Mouse (Mus musculus) kidney, adult 9 months (tissue): ENCODE results near the gene Mad1l1.

Source experiments
- DNase-seq: peaks from one replicate; pipeline ENCODE4 v3.0.0; 2022

Mad1l1 gene

GRCm38 (mm10) chr5:140324058-140324457 lies 2.7 kb upstream of the Mad1l1 start:
- no peak for DNase-seq

GRCm38 (mm10) chr5:140321756-140322575 lies 614 bp upstream of the Mad1l1 start:
- peak; percentile 20 for DNase-seq

DNA sequence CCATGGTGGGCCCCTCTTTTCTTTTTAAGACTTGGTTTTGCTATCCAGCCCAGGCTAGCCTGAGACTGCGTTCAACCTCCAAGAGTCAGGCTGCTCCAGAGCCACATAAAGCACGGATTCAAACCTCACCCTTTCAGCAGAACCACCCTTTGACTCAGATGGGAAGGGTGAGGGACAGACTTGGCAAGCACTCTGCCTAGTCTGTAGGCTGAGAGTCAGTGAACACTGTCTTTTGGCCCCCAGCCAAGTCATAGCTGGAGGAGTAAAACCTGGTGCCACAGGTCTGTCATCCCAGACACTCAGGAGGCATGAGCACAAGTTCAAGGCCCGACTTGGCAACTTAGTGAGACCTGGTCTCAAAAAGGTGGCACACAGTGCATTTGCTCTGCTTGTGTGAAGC lies 4.6 kb downstream of the Mad1l1 start:
- DNase-seq: no peak

- no peak for DNase-seq
Observed at GRCm38 (mm10) chr5:140307602-140308001, 13.8 kb downstream of the Mad1l1 start.

DNA sequence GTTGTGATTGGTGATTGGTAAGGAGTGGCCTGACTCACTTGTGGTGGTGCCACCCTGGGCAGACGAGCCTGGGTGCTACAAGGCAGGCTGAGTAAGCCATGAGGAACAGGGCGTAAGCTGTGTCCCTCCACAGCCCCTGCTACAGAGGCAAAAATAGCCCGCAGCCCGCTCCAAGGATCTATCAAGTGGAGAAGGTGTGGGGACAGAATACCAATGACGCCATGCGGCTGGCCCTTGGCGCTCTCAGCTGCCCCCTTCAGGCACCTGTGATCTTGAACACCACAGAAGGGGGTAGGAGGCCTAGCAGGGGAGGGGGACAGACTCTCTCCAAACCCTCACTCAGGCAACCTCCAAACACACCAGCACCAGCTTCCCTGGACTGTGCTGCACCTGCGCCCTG lies 15.3 kb downstream of the Mad1l1 start:
- no peak for DNase-seq

DNA sequence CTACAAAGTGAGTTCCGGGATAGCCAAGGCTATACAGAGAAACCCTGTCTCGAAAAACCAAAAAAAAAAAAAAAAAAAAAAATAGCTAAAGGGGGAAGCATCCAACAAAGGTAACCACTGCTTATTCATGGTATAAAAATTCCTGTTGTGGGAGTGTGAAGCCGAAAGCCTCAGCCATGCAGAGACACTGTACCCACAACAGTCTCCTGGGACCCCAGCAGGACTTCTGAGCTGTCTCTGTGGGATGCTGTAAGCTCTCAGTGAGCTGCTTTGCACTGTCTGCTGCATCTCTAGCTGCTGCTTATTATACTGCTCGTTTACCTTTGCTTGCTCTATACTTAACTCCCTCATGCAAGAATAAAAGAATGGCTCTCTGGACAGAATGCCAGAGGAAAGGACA lies 23.1 kb downstream of the Mad1l1 start:
- DNase-seq: no peak

DNA sequence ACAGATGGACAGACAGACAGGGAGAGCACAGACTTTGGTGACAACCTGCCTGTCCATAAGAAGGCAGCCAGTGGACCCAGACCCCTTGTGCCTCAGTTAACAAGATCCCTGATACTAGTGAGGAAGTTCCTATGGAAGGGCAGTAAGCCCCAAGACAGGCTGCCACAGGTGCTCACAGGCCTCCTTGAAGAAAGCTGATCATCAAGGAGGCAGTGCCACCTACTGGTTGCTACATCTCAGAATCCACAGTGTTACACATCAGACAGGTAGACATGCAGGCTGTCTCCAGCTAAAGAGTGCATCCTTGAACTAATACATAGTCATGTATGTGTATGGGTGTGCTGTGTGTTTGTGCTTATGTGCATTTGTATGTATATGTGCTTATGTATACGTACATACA lies 29.2 kb downstream of the Mad1l1 start:
- DNase-seq: peak; percentile 80

- peak; percentile 78 for DNase-seq
Observed at GRCm38 (mm10) chr5:140289161-140289560, 32.2 kb downstream of the Mad1l1 start.

- DNase-seq: no peak
Observed at GRCm38 (mm10) chr5:140288287-140288686, 33.1 kb downstream of the Mad1l1 start.

DNA sequence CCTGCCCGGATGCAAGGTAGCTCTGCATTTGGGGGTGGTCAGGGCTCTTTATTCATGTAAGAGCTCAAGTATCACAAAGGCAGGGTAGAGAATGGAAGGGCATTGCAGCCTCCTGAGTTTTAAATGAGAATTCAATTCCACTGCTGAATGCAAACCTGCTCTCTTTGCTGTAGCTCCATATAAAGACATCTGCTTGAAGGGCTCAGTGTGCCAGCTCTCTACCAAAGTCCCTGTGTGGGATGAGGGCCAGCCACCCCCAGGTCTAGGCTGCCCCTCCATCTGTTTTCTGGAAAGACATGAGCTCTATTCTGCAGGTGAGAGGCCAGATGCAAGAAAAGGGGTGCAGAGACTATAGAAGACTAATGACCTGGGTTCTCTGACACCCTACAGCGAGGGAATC lies 36.6 kb downstream of the Mad1l1 start:
- no peak for DNase-seq

DNA sequence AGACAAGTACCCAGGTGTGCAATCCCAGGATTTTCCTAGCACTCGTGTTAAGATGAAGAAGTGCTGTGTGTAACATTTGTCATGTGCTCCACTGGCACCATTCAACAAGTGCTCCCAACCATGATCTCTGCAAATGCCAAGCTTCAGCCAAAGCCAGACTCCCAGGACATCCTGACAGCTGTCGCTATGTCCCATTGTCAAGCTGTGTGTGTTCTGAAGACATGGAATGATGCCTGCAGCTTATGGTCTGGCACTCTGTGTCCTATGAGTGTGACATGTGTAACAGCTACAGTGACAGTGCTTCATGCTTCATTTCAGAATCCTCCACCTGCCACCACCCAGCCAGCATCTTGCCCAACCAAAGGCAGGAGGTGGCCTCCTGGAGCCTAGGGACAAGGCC lies 37.3 kb downstream of the Mad1l1 start:
- DNase-seq: no peak

- no peak for DNase-seq
Observed at GRCm38 (mm10) chr5:140282900-140283299, 38.5 kb downstream of the Mad1l1 start.

- DNase-seq: peak; percentile 88
Observed at GRCm38 (mm10) chr5:140282376-140282775, 39.0 kb downstream of the Mad1l1 start.

DNA sequence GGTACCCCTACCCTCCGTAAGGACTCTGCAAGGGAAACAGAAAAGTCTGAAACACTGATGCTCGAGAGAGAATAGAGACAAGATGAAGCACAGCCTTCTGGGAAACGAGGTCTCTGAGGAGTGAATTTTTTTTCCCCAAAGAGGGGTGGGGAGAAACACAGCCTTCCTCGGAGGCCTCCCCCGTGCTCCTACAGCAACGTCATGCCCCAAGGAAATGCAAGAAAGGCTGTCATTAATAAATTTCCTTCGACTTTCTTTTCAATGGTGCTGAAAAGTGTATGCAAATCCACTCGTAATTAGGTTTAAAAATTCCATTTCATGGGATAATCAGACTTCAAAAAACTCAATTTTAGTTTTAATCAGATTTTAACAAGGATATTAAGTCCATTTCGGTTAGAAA lies 41.1 kb downstream of the Mad1l1 start:
- DNase-seq: no peak

GRCm38 (mm10) chr5:140276779-140277178 lies 44.6 kb downstream of the Mad1l1 start:
- DNase-seq: no peak

DNA sequence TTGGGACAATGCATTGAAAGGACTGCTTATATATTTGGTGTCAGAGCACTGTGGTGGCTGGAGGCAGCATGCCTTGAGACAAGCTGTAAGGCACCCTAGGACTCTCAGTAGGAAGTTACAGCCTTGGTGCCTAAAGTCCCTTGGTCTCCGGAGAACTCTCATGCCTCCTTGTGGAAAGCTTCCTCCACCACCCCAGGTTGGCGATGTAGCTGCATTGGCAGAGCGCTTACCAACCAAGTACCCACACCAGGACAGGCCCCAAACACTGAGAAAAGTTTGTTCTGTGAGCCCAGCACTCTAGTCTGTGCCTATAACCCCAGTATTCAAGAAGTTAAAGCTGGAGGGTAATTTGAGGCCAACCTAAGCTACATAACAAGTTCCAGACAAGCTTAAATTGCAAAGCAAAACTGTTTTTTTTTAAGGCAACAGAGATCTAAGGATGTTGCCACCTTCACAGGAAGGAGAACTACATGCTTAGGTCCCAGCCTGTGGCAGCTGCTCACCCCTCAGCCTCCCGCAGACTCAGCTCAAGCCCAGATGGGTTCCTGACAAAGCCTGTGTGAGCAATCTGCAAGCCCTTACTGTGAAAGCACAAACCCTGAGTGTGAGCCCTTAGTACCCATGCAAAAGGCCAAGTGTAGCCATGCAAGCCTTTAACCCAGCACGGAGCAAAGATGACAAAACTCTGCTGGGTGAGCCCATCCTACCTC lies 50.2 kb downstream of the Mad1l1 start:
- DNase-seq: no peak

DNA sequence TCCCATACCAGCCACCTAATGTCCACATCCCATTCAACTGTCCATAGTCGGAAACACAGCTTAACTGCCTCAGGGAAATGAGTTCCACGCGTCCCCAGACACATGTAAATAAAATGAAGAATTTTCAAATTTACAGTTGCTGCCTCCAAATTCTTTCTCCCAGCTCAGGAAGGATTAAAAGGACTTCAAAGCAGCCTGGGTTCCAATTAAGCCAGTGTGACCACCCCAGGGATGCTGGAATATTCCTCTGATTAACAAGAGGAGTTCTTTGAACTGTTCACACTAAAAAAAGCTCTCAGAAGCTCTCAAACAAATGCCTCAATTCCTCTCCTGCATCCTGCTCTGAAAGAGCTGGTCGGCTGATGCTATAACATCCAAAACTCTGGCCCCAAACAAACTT lies 53.0 kb downstream of the Mad1l1 start:
- no peak for DNase-seq

DNA sequence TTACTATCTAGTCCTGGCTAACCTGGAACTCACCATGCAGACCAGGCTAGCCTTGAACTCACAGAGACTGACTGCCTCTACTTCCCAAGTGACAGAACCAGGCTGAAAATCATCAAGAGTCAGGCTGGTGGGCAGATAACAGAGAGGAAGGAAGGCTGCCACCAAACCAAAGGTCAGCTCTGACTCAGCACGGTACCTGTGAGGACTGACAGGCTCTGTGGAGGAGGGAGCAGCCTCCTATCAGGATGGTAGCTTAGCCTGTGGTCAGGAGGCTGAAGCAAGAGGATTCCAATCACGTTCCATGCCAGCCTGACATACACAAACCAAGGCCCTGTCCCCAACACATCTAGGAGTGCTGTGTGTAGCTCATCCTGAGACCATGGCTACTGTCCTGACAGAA lies 54.3 kb downstream of the Mad1l1 start:
- DNase-seq: no peak

- DNase-seq: peak; percentile 40
Observed at GRCm38 (mm10) chr5:140264825-140265575, 56.4 kb downstream of the Mad1l1 start.

- DNase-seq: no peak
Observed at GRCm38 (mm10) chr5:140263754-140264749, 57.3 kb downstream of the Mad1l1 start.

- DNase-seq: no peak
Observed at GRCm38 (mm10) chr5:140262401-140262800, 59.0 kb downstream of the Mad1l1 start.

DNA sequence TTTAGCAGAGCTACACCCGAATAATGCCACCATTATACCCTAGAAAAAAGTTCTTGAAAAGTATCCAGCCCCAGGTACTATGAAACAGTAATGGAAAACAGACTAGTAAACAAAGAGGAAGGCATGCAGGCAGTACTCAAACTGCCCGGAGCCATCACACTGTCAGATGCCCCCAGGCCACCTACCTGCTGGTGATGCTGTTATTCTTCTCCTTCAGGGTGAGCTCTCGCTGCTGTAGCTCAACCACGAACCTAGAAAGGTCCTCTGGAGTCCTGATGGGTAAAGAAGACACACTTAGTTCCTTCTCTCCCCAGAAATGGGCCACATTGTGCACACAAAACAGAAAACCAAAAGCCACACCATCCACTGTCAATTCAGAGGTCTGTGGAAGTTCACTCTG lies 60.0 kb downstream of the Mad1l1 start:
- DNase-seq: no peak
